Mouse (Mus musculus) heart, postnatal 36 days (tissue): Measurements from ENCODE around the gene Gm7735. TPM values are rescaled to one million over a fixed set of nuclear protein-coding genes. Genes with fewer than 3 reads are reported as not detected.
"Not testable (repeated sequence)": the region's sequence is repeated elsewhere in the genome, so short reads cannot be mapped to it uniquely, and the experiment has no call there.

Experiments used
- DNase-seq, 2 experiments: peaks; one replicate each; pipeline ENCODE4 v3.0.0; 2021 to 2022
- intact Hi-C: fragments of 180-260 bp; cut with DNase I; formaldehyde crosslinking; loops from one replicate; pipeline ENCODE4 v1.15.1; 2025
- total RNA-seq, 2 experiments: library from RNA; stranded (reverse); gene quantifications; 2 replicates each; pipeline ENCODE4 v1.2.3; 2021

Gm7735 gene
- total RNA-seq: not detected

GRCm38 (mm10) chr16:89169190-89169589 is at the start of gene Gm7735:
Gene Gm7735, plus strand, starts transcription at chr16:89169490.
- DNase-seq, intact Hi-C loops: not testable (repeated sequence)

GRCm38 (mm10) chr16:89140551-89140950 is 28.7 kb upstream of the Gm7735 start, which contains the start of gene Gm6358:
Gene Gm6358, plus strand, starts transcription at chr16:89140851.
- DNase-seq: no peak
- intact Hi-C loops: no loop called here

GRCm38 (mm10) chr16:89150786-89151185 is 18.5 kb upstream of the Gm7735 start, which contains the start of gene Gm10061:
Gene Gm10061, plus strand, starts transcription at chr16:89151086.
- intact Hi-C loops: no loop called here
- DNase-seq: no peak

- DNase-seq: no peak
- intact Hi-C loops: no loop called here
These were observed 11.6 kb upstream of the Gm7735 start, which contains the start of gene Gm9789 for GRCm38 (mm10) chr16:89157652-89158051. Gene Gm9789, plus strand, starts transcription at chr16:89157952.

GRCm38 (mm10) chr16:89174435-89174834 is 5.1 kb downstream of the Gm7735 start, which contains the start of gene 1110057P08Rik:
Gene 1110057P08Rik, plus strand, starts transcription at chr16:89174735.
- no peak for DNase-seq
- intact Hi-C loops: no loop called here

- no peak for DNase-seq
- intact Hi-C loops: no loop called here
These were observed 19.3 kb downstream of the Gm7735 start for GRCm38 (mm10) chr16:89188621-89189020.

- DNase-seq: no peak
- intact Hi-C loops: no loop called here
These were observed 36.3 kb downstream of the Gm7735 start, which contains the start of gene Krtap20-2 for GRCm38 (mm10) chr16:89205561-89205960. Gene Krtap20-2, plus strand, starts transcription at chr16:89205861.

Other genes with a start within 250 kb of the Gm7735 start
- not detected for gene Krtap19-9b, start 237.2 kb upstream of the Gm7735 start, total RNA-seq
- not detected for gene Krtap16-3, start 206.6 kb upstream of the Gm7735 start, total RNA-seq
- not detected for gene Krtap22-2, start 158.7 kb upstream of the Gm7735 start, total RNA-seq
- not detected for gene Gm10229, start 154.2 kb upstream of the Gm7735 start, total RNA-seq
- not detected for gene Krtap6-1, start 137.8 kb upstream of the Gm7735 start, total RNA-seq
- gene Gm10228, start 128.0 kb upstream of the Gm7735 start, total RNA-seq: not detected
- not detected for gene Krtap6-5, start 121.6 kb upstream of the Gm7735 start, total RNA-seq
- gene 1110025L11Rik, start 105.5 kb upstream of the Gm7735 start, total RNA-seq: not detected
- not detected for gene Krtap6-3, start 85.5 kb upstream of the Gm7735 start, total RNA-seq
- gene Gm6358, start 28.6 kb upstream of the Gm7735 start, total RNA-seq: not detected
- gene Gm10061, start 18.4 kb upstream of the Gm7735 start, total RNA-seq: not detected
- gene Gm9789, start 11.5 kb upstream of the Gm7735 start, total RNA-seq: not detected
- not detected for gene 1110057P08Rik, start 5.2 kb downstream of the Gm7735 start, total RNA-seq
- gene Krtap20-2, start 36.4 kb downstream of the Gm7735 start, total RNA-seq: not detected
- gene Krtap21-1, start 234.4 kb downstream of the Gm7735 start, total RNA-seq: not detected